Mouse (Mus musculus): ENCODE results near the gene 6430548M08Rik.

The 6430548M08Rik gene

GRCm38 (mm10) chr8:120113758-120114255 lies at the start of gene 6430548M08Rik:
6430548M08Rik (plus strand) TSS chr8:120114152.
- DNase-seq: peak; percentile 100

GRCm38 (mm10) chr8:120065611-120066010 lies 48.3 kb upstream of the 6430548M08Rik start:
- DNase-seq: no peak

DNA sequence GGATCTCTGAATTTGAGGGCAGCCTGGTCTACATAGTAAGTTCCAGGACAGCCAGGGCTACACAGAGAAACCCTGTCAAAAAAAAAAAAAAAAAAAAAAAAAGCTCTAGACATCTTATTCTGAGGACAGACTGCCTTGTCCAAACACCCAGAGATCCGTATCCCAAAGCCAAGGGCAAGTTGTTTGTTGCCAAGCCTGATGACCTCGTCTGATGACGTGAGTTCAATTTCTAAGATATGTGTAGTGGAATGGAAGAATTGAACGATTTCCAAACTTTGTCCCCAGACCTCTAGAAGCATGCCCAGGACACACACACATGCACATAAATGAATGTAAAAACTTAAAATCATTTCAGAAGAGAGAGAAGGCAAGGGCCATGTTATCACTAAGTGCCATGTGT lies 47.7 kb upstream of the 6430548M08Rik start:
- DNase-seq: no peak

GRCm38 (mm10) chr8:120067936-120068668 lies 45.9 kb upstream of the 6430548M08Rik start:
- DNase-seq: no peak

- DNase-seq: peak; percentile 73
Measured at GRCm38 (mm10) chr8:120071684-120072083, 42.3 kb upstream of the 6430548M08Rik start.

- DNase-seq: no peak
Measured at GRCm38 (mm10) chr8:120072259-120072658, 41.7 kb upstream of the 6430548M08Rik start.

- no peak for DNase-seq
Measured at GRCm38 (mm10) chr8:120072827-120073226, 41.1 kb upstream of the 6430548M08Rik start.

DNA sequence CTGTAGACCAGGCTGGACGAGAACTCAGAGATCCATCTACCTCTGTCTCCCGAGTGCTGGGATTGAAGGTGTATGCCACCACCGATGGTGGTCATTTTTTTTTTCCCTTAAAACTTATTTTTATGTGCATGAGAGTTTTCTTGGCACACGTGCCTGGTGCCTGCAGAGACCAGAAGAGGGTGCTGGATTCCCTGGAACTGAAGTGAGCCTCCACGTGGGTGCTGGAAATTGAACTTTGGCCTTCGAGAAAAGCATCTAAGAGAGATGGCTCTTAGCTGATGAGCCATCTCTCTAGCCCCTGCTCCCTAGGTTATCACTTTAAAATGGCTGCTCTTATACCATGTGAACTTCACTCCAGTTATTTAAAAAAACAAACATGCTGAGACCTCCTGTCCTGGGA lies 39.4 kb upstream of the 6430548M08Rik start:
- no peak for DNase-seq

DNA sequence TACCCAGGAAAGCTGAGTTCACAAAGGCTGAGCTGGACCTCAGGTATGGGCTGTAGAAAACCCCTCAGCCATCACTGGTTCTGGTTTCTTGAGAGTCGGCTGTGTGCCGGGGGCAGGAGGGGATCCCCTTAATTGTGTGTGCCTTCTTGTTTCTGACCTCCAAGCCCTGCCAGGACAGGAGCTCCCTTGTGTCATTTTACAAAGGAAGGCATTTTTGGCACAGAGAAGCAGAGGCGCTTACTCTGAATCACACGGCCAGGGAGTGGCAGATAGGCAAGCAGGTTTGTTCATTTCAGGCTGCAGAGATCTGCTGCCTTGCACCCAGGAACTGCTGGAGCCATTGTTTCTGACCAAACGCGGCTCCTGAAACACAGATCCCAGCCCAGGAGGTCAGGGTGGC lies 38.6 kb upstream of the 6430548M08Rik start:
- DNase-seq: no peak

DNA sequence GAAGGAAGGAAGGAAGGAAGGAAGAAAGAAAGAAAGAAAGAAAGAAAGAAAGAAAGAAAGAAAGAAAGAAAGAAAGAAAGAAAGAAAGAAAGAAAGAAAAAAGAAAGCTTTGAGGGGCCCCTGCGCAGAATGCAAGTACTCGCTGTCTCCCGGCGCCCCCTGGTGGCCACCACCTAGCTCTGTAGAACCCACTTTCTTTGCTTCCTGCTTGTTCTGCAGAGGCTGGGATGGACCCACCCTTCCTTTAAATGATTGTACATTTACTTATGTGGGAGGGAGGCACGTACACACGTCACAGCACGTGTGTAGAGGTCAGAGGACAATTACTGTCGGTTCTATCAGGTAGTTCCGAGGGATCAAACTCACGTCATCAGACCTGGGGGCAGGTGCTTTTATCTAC lies 35.9 kb upstream of the 6430548M08Rik start:
- DNase-seq: peak; percentile 92

GRCm38 (mm10) chr8:120079361-120079760 lies 34.6 kb upstream of the 6430548M08Rik start:
- no peak for DNase-seq

DNA sequence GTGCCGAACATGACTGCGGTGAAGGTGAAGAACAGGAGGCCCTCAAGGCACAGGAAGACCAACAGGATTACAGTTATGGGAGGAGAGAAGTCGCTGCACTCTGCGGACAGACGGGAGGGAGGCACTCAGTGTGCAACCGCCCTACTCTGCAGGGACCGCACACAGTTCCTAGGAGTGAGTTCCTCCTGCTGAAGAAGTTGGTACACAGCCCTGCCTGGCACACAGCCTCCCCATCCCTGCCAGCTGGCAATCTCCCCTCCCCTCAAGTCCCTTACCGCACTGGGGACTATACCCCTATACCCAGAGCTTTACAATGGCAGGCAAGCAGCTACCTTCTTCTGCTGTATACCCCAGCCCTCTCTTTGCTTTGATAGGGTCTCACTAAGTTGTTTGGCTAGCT lies 30.7 kb upstream of the 6430548M08Rik start:
- no peak for DNase-seq

DNA sequence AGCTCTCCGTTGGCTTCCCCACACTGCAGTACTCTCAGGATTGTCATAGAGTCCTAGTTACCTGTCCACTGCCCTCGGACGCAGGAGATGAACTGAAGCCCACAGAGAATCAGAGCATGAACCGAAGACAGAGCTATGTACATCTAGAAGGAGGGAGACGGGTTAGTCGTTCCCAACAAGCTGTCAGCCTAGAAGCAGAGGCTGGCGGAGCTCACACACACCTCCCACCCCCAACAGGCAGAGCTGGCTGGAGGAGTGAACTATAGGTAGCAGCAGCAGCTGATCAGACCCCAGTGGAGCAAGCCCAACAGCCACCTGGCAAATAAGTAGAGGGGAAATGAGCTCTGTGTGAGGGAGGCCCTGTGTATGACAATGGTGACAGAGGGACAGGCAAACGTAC lies 29.2 kb upstream of the 6430548M08Rik start:
- DNase-seq: no peak

- no peak for DNase-seq
Measured at GRCm38 (mm10) chr8:120089511-120089910, 24.4 kb upstream of the 6430548M08Rik start.

DNA sequence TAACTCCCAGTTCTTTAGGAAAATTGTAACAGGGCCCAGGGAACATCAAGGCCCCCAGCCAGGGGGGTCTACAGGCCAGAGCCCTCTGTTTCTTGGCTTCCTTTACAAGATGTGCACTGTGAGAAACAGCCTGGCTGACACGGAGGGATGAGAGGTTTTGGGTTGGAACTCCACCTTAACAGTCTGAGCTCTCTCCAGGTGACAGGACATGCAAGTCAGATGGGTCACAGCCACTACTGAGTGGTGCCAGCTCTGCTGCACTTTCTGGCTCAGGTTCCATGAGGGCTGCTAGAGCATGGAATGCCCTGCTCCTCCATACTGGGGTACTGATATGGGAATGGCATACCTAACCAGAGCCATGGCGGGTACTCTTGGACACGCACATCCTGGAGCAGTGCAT lies 22.9 kb upstream of the 6430548M08Rik start:
- DNase-seq: no peak

DNA sequence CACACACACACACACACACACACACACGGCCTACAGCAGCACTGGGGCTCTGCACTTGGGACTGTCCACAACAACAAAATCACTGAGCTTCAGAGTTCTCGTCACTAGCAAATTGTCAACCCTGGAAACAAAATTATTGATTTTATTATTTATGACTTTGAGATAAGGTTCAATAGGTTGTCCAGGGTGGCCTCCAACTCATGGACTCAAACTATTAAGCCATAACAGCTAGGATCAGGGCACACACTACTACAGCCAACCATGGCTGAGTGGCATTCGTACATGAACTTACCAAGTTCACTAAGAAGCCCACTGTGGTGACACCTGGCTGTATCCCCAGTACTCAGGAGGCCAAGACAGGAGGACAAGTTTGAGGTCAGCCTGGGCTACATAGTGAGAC lies 20.8 kb upstream of the 6430548M08Rik start:
- no peak for DNase-seq

- DNase-seq: no peak
Measured at GRCm38 (mm10) chr8:120094801-120095200, 19.2 kb upstream of the 6430548M08Rik start.

GRCm38 (mm10) chr8:120096486-120096885 lies 17.5 kb upstream of the 6430548M08Rik start:
- DNase-seq: no peak

- no peak for DNase-seq
Measured at GRCm38 (mm10) chr8:120100388-120101067, 13.4 kb upstream of the 6430548M08Rik start.

GRCm38 (mm10) chr8:120101068-120101972 lies 12.6 kb upstream of the 6430548M08Rik start, which contains the start of gene Zdhhc7:
Zdhhc7 (minus strand) TSS chr8:120101482.
- peak; percentile 84 for DNase-seq

DNA sequence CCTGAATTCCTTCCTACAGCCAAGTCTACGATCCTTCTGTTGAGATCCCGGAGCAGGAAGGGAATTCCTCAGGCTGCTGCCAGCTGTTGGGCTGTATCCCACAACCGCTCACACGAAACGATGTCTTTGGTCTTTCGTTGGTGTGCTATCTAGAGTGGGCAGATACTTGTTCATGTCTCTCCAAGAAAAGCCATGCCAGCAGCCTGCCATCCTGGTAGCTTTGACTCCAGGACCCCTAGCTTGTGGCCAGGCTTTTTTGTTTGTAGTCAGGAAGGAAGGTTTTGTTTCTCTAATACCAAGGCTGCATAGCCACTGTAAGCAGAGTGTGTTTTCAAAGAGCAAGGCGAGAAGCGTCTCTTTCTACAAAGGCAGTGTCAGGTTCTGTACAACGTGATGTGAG lies 10.0 kb upstream of the 6430548M08Rik start:
- no peak for DNase-seq

GRCm38 (mm10) chr8:120104721-120105272 lies 9.2 kb upstream of the 6430548M08Rik start:
- DNase-seq: no peak

- no peak for DNase-seq
Measured at GRCm38 (mm10) chr8:120109149-120109548, 4.8 kb upstream of the 6430548M08Rik start.

Measured in right cerebral cortex, postnatal 14 days (tissue).